Mouse (Mus musculus) ES-Bruce4 (cell line): ENCODE results near the gene Fgfr4. TPM values are rescaled to one million over a fixed set of nuclear protein-coding genes. Genes with fewer than 3 reads are reported as not detected.

Experiments used
- H3K27ac ChIP-seq: 2 replicates; pipeline ENCODE4 v1.5.1; 2012; ENCODE audit warnings: low read length, inconsistent platforms; ENCODE audit not compliant: insufficient read depth
- H3K27me3 ChIP-seq: 2 replicates; pipeline ENCODE4 v1.6.1; 2012; ENCODE audit warnings: mild to moderate bottlenecking, low read length, inconsistent platforms; ENCODE audit not compliant: control insufficient read depth, poor library complexity, insufficient read depth, severe bottlenecking
- H3K36me3 ChIP-seq: 2 replicates; pipeline ENCODE4 v1.6.1; 2012; ENCODE audit warnings: inconsistent platforms, mild to moderate bottlenecking, low read length, moderate library complexity; ENCODE audit not compliant: control insufficient read depth, poor library complexity, insufficient read depth, severe bottlenecking
- H3K4me1 ChIP-seq: one replicate; pipeline ENCODE4 v1.8.1; 2011; ENCODE audit warnings: low read length; ENCODE audit not compliant: control insufficient read depth, insufficient read depth
- H3K4me3 ChIP-seq: 2 replicates; pipeline ENCODE4 v1.5.1; 2011; ENCODE audit warnings: low read depth, mild to moderate bottlenecking, low read length
- H3K9ac ChIP-seq: 2 replicates; pipeline ENCODE4 v1.6.1; 2012; ENCODE audit warnings: low read depth, mild to moderate bottlenecking, inconsistent platforms; ENCODE audit not compliant: poor library complexity, severe bottlenecking
- H3K9me3 ChIP-seq: replicated peaks from 2 replicates; pipeline ENCODE4 v1.6.1; 2012; ENCODE audit warnings: mild to moderate bottlenecking, low read length, inconsistent platforms; ENCODE audit not compliant: control insufficient read depth, poor library complexity, insufficient read depth, severe bottlenecking
- CTCF ChIP-seq: IDR thresholded peaks from one replicate; pipeline ENCODE4 v1.8.1; 2011; ENCODE audit warnings: low read depth, low read length
- EP300 ChIP-seq: IDR thresholded peaks from 2 replicates; pipeline ENCODE4 v1.6.1; 2011; ENCODE audit warnings: low read depth, low read length; ENCODE audit not compliant: insufficient read depth
- POLR2A ChIP-seq: IDR thresholded peaks from one replicate; pipeline ENCODE4 v1.8.1; 2011; ENCODE audit warnings: low read length; ENCODE audit not compliant: insufficient read depth
- polyA plus RNA-seq: library from polyadenylated mRNA; stranded (reverse); fragments of >200 nt; gene quantifications from 2 replicates; pipeline ENCODE4 v1.2.4, GENCODE M21; 2011; ENCODE audit warnings: low read depth; ENCODE audit not compliant: missing spikeins, insufficient read depth, insufficient read length

The Fgfr4 gene
- polyA plus RNA-seq, 1 experiment: 1.0 TPM

GRCm38 (mm10) chr13:55107694-55108093, 44.7 kb upstream of the Fgfr4 start:
- Histone ChIP-seq H3K9me3 (no peaks in the 10 kb centered on the region), H3K9ac (no peak overlapping the region), H3K27me3 (no peaks in the 10 kb centered on the region), H3K4me1 (no peaks in the 10 kb centered on the region), H3K4me3 (no peak overlapping the region), H3K27ac (no peak overlapping the region), H3K36me3 (peaks cover 13% of the 10 kb centered on the region)
- TF ChIP-seq POLR2A: no peak
- TF ChIP-seq CTCF: no peak
- no peak for TF ChIP-seq EP300

DNA sequence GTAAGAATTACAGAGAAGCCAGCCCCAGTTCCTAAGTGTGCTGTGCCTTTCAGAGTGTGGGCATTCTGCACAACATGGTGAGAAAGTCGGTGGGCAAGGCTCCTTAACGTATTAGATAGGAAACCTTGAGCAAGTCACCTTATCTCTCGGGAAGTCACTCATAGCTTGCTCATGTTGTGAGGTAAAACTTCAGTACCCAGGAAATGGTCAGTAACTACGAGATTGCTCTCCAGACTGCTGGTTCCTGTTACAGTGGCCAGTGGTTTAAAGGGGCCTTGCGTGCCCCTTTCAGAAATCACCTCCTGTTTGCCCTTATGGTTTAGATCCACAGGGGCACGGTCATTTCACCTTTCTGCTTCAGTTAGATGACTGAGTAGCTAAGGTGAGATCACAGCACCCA, 38.1 kb upstream of the Fgfr4 start:
- Histone ChIP-seq H3K27me3 (no peaks in the 10 kb centered on the region), H3K27ac (no peak overlapping the region), H3K9ac (no peak overlapping the region), H3K9me3 (no peaks in the 10 kb centered on the region), H3K36me3 (peaks cover 28% of the 10 kb centered on the region), H3K4me3 (no peak overlapping the region), H3K4me1 (no peaks in the 10 kb centered on the region)
- TF ChIP-seq POLR2A: no peak
- no peak for TF ChIP-seq CTCF
- no peak for TF ChIP-seq EP300

- TF ChIP-seq POLR2A: no peak
- TF ChIP-seq CTCF: no peak
- TF ChIP-seq EP300: no peak
- Histone ChIP-seq H3K36me3 (peaks cover 3% of the 10 kb centered on the region; the same call in 1 of the 2 replicates), H3K27me3 (no peaks in the 10 kb centered on the region), H3K9ac (no peak overlapping the region), H3K27ac (no peak overlapping the region), H3K9me3 (no peaks in the 10 kb centered on the region), H3K4me3 (no peak overlapping the region), H3K4me1 (no peaks in the 10 kb centered on the region)
Measured at GRCm38 (mm10) chr13:55124903-55125302, 27.5 kb upstream of the Fgfr4 start.

DNA sequence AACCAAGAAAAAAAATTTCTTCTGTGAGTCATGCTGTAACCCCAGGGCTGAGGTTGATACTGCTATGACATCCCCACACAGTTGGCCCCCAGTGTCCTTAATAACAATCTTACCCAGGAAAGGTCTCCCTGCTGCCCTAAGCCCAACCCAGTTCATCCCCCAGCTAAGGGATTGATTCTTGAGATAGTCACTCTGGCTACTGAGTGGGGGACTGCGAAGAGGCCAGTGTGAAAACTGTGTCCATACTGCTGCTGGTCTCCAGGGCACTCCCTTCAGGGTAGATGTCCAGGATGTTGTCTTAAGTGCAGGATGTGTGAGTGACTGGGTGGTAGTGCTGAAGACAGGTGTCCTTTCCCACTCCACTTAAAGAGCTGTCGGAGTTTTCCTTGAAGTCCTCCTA, 19.0 kb upstream of the Fgfr4 start, which contains the start of gene Gm17617:
Gene Gm17617 (minus strand): TSS at position 101 of the 400 bp plus-strand sequence.
- Histone ChIP-seq H3K36me3 (no peaks in the 10 kb centered on the region; the same call in none of the 2 replicates), H3K9ac (no peak within 1 kb of the TSS), H3K4me3 (no peak within 1 kb of the TSS), H3K9me3 (no peaks in the 10 kb centered on the region), H3K27ac (no peak within 1 kb of the TSS), H3K4me1 (no peaks in the 10 kb centered on the region), H3K27me3 (no peaks in the 10 kb centered on the region)
- TF ChIP-seq POLR2A (no peak), CTCF (no peak), EP300 (no peak)

GRCm38 (mm10) chr13:55135382-55135781, 17.1 kb upstream of the Fgfr4 start:
- H3K9ac ChIP-seq: no peak overlapping the region
- TF ChIP-seq EP300: no peak
- no peak for TF ChIP-seq POLR2A
- peak; percentile 42 for TF ChIP-seq CTCF
- H3K27me3 ChIP-seq: no peaks in the 10 kb centered on the region
- no peaks in the 10 kb centered on the region; the same call in 1 of the 2 replicates for H3K36me3 ChIP-seq
- H3K27ac ChIP-seq: no peak overlapping the region
- no peaks in the 10 kb centered on the region for H3K9me3 ChIP-seq
- H3K4me3 ChIP-seq: no peak overlapping the region
- H3K4me1 ChIP-seq: no peaks in the 10 kb centered on the region

- Histone ChIP-seq H3K4me1 (no peaks in the 10 kb centered on the region), H3K4me3 (no peak overlapping the region), H3K27me3 (no peaks in the 10 kb centered on the region), H3K27ac (no peak overlapping the region), H3K9me3 (no peaks in the 10 kb centered on the region), H3K36me3 (no peaks in the 10 kb centered on the region), H3K9ac (no peak overlapping the region)
- TF ChIP-seq POLR2A: no peak
- no peak for TF ChIP-seq CTCF
- TF ChIP-seq EP300: no peak
Measured at GRCm38 (mm10) chr13:55140271-55140670, 12.2 kb upstream of the Fgfr4 start.

GRCm38 (mm10) chr13:55153951-55154350, 1.5 kb downstream of the Fgfr4 start:
- no peaks in the 10 kb centered on the region for H3K9me3 ChIP-seq
- H3K27me3 ChIP-seq: no peaks in the 10 kb centered on the region
- no peak overlapping the region for H3K27ac ChIP-seq
- H3K4me3 ChIP-seq: no peak overlapping the region
- H3K36me3 ChIP-seq: no peaks in the 10 kb centered on the region
- no peak for TF ChIP-seq EP300
- TF ChIP-seq CTCF: no peak
- no peak for TF ChIP-seq POLR2A
- H3K9ac ChIP-seq: no peak overlapping the region
- H3K4me1 ChIP-seq: no peaks in the 10 kb centered on the region
